Mouse (Mus musculus): Measurements from ENCODE around the gene Ptpn22. TPM values are rescaled to one million over a fixed set of nuclear protein-coding genes. Genes with fewer than 3 reads are reported as not detected.
"Not testable (repeated sequence)": the region's sequence is repeated elsewhere in the genome, so short reads cannot be mapped to it uniquely, and the experiment has no call there.

The Ptpn22 gene
- 9.6 and 15.2 TPM in 2 replicates for polyA plus RNA-seq (2012; rRNA removed)

DNA sequence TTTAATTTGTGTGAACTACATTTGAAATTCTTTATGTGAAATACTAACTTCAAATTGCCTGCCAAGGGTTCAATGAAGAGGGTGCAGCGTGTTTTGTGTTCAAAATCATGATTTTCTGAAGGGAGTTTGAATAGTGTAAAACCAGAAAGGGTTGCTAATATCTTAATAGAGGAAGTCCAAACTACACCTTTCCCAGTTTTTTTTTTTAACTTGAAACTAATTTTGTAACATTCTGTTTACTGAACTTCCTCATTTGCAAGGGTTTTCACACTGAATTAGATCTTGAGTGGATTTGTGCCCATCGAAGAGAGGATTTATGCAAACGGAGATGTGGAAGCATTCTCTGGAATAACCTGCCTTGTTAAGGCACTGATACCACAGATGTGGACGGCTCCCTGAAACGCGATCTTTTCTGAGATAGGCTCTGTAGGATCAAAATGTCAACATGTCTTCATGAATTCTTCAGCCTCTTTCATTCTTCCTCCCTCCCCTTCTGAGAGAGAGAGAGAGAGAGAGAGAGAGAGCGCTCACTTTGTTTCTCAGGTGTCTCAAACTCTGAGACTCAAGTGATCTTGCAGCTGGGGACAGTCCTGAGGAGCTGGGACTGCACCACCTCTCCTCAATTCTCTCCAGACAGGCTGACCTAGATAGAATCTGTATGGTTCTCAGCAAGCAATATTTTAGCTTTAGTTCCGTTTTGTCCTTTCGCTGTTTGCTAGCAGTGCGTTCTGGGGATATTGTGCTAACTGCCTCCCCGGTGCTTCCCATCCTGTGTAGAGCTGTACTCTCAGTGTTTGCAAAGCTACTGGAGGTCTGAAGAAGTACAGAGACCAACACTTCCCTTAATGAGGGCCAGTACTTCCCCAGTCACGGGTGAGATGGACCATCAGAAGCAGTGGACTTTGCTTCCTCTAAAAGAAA lies at the start of gene Ptpn22:
TSS of gene Ptpn22 (plus strand) at position 915 of the 921 bp plus-strand sequence.
- 58% methylated on average over 12 of the region's 12 CpGs for WGBS
- no peak for DNase-seq (ENCODE audit: low read depth, low spot score)

DNA sequence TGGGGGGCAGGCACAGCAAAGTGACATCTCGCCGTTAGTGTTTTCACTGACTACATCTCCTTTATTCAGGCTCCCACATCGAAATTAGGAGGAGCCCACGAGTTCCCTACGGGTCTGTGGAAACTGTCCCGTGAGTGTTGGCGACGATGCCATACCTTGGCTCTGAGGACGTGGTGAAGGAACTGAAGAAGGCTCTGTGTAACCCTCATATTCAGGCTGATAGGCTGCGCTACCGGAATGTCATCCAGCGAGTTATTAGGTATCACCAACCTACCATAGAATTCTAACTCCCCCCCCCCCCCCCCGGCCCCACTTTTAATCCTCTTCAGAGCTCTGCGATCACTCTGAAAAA lies 49.8 kb upstream of the Ptpn22 start:
- DNase-seq (ENCODE audit: low read depth, low spot score), result no peak
- WGBS, result under 1% methylated on average over 14 of the region's 14 CpGs

DNA sequence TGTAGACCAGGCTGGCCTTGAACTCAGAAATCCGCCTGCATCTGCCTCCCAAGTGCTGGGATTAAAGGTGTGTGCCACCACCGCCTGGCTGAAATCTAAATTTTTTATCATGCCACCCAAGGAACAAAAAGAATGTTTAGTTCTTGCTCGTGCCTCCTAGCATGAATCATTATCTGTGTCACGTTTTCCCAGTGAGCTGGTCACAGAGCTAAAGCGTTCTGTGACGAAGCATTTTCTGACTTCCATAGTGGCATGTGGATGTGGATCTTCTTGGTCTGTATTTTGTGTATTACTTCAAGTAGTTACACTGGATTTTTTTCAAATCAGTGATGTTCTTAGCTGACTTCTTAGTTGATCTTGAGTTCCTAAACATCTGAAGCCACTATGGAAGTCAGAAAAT lies 48.6 kb upstream of the Ptpn22 start:
- WGBS, result 88% methylated on average over 6 of the region's 6 CpGs
- no peak for DNase-seq (ENCODE audit: low read depth, low spot score)

DNA sequence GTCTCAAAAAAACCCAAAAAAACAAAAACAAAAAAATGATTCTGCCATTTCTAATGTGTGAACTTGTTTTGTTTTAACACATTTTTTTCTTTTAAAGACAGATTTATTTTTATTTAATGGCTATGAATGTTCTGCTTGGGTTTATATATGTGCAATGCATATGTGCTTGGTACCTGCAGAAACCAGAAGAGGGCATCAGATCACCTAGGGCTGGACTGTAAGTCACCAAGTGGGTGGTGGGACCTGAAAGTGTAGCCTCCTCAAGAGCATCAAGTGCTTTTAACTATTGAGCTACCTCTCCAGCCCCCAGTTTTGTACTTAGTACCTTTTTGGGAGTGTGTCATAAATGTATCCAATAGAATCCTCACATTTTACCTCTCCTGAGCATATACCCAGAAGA lies 32.0 kb upstream of the Ptpn22 start:
- no peak for DNase-seq (ENCODE audit: low read depth, low spot score)

DNA sequence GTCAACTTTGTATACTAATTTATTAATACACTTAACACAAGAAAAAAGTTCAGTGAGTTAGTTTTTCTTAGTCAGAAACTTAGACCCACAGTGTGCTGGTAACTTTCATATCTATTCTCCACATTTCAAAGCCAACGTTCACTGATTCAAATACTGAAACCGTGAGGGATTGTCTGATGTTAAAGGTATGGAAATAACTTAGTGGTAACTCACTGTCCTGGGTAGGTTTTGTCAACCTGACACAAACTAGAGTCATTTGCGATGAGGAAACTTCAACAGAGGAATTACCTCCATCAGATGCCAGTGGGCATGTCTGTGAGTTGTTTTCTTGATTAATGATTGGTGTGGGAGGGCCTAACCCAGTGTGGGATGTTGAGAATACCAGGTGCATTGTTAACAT lies 30.6 kb upstream of the Ptpn22 start:
- DNase-seq (ENCODE audit: low read depth, low spot score), result no peak
- WGBS, result 78% methylated on average over 3 of the region's 3 CpGs

DNA sequence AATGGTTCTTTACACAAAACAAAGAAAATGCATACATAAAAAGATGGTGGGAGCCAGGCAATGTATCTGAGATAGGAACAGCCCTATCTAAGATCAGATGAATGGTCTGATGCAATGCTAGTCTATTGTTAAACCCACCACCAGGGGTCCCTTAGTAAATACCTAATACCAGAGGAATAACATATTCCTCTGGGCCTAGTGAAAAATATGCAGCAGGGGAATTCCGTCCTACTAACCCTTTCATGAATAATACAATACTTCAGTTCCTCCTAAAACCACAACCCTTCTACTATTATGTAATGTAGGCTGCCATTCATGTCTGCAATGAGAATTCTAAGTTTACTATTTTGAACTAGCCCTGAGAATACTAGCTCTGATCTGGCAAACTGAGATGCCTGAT lies 28.9 kb upstream of the Ptpn22 start:
- WGBS, result 85% methylated on average over 1 of the region's 1 CpGs
- not testable (repeated sequence) for DNase-seq (ENCODE audit: low read depth, low spot score)

DNA sequence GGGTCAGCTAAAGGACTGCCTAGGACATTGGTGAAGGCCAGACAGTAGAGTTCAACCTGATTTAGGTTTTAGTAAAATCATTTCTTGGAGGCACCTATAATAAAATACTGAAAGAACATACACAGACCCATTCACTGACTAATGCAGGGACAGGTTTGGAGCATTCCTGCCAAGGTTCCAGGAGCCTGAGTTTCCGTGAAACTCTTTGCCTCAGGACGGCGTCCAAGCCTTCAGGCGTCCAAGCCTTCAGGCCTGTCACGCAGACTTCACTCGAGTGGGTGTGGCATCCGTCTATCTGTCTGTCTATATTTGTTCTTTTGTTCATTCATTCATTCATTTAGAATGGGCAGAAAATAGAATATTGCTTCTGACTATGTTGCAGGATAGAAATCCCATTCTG lies 28.4 kb upstream of the Ptpn22 start:
- no peak for DNase-seq (ENCODE audit: low read depth, low spot score)
- WGBS, result 80% methylated on average over 7 of the region's 7 CpGs

DNA sequence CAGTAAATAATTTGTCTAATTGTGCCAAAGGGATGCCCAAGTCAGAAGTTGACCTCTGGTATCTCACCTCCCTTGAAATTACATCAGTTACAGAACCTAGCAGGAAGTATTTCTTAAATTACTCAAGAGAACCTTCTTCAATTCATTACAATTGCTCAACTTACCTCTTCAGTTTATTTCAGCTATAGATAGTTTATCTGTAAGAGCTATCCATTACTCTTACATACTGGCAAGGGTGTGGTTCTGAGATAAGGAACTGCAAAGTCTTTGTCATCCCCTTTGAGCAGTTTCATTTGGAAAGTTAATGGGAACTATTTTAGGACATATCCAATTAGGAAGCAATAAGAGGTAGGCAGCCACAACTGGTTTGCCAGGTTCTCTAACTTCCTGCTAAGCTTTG lies 27.2 kb upstream of the Ptpn22 start, which contains the start of gene Bcl2l15:
TSS of gene Bcl2l15 (plus strand) at position 176 of the 400 bp plus-strand sequence.
- DNase-seq (ENCODE audit: low read depth, low spot score), result no peak

DNA sequence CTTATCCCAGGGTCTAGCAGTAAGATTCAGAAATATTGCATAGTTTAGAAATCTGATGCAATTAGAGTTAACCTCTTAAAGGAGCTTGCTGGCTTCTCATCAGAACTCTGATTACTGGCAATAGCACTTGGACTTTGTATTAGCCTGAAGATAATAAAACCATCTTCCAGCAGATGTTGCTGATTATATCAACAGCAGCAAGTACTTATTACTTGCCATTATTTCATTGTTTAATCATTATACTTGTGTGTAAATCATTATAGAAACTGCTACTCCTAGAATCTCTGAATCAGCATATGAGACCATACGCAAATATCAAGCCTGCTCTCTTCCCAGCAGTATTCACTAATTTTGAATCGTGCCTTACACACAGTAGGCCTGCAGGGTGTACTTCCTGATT lies 25.6 kb upstream of the Ptpn22 start:
- DNase-seq (ENCODE audit: low read depth, low spot score), result no peak

DNA sequence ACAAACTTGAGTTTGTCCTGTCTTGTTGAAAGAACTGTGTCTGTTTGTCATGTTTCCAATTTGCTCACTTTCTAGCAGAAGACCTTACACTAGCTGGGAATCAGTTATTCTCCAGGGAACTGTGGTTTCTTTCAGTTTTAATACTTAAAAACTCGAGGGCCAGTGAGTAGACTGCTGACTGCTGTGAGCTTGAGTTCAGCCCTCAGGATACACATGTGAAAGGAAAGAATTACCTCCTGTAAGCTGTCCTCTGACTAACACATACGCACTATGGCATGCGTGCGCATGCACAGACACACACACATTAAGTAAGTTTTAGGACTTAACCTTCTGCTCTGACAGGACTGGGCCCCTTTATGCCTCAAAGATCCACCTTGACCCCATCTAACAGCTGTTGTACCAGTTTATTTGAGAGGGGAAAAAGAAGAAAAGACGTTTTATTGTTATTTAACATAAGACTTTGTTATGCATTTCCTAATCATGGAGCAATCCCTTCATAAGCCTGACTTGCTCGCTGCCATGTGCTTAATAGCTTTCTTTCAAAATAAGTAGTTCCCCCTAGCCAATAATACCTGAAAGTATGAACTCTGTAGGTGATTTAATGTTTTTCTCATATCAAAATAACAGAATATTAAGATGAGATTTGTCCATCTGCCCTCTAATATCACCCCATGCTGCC lies 24.2 kb upstream of the Ptpn22 start:
- no peak for DNase-seq (ENCODE audit: low read depth, low spot score)
- WGBS, result 75% methylated on average over 6 of the region's 6 CpGs

More for the DNA sequence above, 25.6 kb upstream of the Ptpn22 start:
- WGBS, result 66% methylated on average over 2 of the region's 2 CpGs

DNA sequence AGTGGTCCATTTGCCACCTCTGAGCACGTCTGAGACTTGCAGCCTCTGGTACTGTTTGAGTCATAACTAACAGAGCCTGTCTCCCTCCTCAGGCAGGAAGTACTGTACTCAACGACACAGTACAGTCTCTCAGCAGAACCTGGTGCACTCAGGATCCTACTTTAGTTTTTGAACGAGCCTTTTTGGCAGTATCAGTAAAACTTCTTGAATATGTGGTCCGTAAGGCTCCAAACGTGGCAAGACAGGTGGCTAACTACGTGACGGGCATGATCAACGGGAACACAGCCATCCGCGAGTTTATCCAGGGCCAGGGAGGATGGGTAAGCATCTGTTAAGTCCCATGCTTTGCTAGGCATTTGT lies 23.7 kb upstream of the Ptpn22 start:
- 72% methylated on average over 10 of the region's 10 CpGs for WGBS
- DNase-seq (ENCODE audit: low read depth, low spot score), result no peak

DNA sequence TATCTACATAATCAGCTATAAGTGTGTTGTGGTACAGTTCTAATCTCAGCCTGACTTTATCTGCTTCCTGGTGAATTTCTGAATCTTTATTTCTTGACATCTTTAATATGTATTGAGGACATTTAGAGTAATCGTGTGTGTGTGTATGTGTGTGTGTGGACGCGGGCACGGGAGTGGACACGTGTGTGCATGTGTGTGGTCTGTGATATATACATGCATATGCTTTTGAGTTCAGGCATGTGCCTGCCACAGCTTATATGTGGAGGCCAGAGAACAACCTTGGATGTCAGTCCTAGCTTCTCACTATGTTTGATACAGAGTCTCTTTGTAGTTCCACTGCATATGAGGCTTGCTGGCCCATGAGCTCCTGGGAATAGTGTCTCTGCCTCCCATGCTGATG lies 23.1 kb upstream of the Ptpn22 start:
- no peak for DNase-seq (ENCODE audit: low read depth, low spot score)
- WGBS, result 88% methylated on average over 5 of the region's 5 CpGs

DNA sequence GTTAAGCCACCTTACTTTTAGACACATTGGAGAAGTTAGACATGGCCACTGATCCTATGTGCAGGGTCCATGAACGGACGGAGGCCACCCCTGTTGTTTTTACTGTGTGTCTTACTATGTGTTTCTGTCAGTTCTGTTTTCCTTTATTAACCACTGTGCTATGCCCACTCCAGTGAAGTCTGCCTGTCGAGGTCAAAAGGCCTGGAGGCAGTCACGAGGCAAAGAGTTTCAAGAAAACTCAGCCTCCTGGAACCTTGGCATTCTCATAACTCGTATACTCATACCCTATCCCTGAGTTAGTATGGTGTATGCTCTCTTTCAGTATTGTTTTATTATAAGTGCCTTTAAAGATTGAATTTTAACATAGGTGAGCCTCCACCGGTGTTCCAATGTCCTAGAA lies 19.9 kb upstream of the Ptpn22 start:
- 90% methylated on average over 6 of the region's 6 CpGs for WGBS
- DNase-seq (ENCODE audit: low read depth, low spot score), result no peak

DNA sequence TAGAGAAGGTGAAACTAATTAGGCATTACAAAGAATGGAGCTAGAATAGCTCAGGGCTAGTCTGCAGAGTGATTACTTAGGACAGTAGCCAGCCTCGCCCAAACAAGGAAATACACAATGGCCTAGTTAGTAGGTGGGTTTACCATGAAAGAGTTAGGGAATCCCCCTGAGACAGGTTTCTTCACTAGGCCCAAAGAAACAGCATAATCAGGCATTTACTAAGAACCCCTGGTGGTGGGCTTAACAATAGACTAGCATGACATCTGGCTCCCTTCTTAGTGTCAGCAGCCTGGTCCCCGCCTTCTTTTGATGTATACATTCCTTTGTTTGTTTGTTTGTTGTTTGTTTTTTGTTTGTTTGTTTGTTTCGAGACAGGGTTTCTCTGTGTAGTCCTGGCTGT lies 19.4 kb upstream of the Ptpn22 start:
- DNase-seq (ENCODE audit: low read depth, low spot score), result not testable (repeated sequence)

DNA sequence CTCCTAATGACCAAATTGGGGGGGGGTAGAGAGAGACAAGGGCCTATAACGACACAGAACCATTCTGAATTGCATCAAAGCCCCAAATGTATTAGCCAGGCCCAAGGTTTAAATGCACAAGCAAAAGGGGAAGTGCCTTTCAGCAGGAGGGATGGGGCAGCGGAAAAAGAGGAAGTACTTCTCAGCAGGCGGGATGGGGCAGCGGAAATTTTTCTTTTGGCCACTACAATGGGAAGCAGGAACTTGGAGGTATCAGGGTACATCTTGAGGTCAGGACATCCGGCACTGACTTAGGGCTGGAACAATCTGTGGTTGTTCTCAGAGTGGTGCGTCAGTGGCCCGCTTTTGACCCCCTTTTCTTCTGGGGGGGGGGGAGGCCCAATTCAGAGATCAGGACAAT lies 18.6 kb upstream of the Ptpn22 start:
- not testable (repeated sequence) for DNase-seq (ENCODE audit: low read depth, low spot score)
- WGBS, result 92% methylated on average over 7 of the region's 7 CpGs

More for the DNA sequence above, 19.4 kb upstream of the Ptpn22 start:
- WGBS, result 81% methylated on average over 3 of the region's 3 CpGs

DNA sequence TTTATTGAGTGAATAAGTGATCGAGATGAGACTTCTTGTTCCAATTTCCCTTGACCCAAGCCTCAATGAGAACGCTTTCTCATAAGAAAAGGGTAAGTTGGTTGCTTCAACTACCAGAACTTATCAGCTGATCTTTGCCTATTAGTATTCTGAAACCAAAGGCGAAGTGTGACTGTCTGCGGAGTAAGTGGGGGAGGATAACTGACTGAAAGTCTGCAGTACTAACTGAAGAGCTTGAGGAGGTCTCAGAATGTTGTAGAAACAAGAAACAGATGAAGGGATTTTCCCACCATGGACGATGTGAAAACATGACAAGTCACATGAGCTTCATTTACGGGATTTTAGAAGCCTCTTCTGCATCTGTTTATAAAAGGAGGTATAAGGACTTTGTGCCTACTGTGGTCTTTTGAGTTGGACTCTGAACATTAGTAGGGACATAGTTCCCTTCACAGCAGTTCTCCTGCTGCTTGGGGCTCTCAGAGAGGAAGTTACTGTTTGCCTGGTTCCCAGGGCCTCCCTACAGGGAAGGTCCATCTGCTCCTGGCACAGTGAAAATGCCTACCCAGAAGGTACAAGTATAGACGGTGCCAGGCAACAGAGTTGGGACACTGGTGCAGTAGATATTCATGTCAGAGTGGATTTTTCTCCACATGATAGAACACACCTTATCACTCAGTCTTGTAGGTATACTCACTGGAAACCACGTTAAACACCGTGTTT lies 8.8 kb upstream of the Ptpn22 start:
- 63% methylated on average over 9 of the region's 9 CpGs for WGBS
- no peak for DNase-seq (ENCODE audit: low read depth, low spot score)

DNA sequence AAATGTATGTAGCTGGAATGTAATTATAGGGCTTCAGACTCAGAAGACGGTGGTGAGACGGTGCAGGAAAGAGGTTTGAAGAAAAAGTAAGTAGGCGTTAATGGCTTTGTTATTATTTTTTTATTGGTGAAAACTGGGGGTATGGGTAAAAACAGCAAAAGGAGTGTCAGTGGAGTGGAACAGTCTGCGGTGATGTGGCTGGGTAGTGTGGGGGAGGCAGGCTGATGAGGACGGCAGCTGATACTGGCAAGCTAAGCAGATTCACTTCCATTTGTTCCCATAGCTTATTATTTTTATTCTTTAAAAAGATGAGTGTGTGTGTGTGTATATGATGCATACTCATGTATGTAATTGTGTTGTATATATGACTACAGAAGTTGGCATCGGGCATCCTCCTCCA lies 8.1 kb upstream of the Ptpn22 start:
- 87% methylated on average over 6 of the region's 6 CpGs for WGBS
- DNase-seq (ENCODE audit: low read depth, low spot score), result no peak

DNA sequence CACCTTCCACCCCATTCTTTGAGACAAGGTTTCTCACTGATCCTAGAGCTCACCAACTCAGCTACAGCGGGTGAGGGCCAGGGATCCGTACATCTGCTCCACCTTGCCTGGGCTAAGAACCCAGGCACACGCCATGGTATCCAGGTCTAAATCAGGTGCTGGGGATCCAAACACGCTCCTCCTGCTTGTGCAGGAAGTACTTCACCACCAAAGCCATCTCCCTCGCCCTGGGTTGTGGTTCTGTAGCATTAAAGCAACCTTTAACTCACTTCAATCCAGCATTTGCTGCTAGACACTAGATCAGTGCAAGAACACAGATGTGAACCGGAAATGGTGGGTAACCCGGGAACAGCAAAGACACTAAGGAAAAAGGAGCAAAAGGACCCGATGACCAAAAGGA lies 7.7 kb upstream of the Ptpn22 start:
- 79% methylated on average over 8 of the region's 8 CpGs for WGBS
- no peak for DNase-seq (ENCODE audit: low read depth, low spot score)

DNA sequence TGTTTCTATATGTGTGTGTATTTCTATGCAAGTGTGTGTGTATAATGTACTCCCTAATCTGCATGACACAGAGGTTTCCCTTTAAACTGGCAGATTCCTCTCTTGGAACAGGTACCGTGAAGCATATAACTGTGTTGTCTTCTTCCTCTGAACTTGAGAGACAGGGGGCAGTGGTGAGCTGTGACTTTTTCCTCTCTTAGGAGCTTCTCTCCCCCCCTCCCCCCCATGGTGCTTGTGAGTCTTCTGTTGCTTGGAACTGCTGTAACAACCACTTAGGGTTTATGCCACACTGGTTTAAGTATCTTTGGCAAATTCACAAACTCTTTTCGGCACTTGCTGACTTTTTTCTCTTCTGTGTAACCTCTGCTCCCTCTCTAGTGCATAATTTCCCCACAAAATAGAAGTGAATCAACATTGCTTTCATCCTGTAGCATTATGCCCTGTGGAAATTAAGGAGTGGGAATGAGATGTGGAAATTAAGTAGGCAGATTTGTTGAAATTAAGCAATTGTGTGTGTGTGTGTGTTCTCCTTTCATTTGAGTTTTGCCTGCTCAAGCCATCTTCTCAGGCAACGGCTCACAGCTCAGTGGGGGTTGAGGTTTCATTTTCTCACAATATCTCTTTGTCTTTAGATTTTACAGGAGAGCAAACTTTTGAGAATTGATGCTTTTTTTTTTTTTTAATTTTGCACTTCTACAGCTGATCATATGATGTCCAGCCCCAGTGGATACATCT lies 6.9 kb upstream of the Ptpn22 start:
- no peak for DNase-seq (ENCODE audit: low read depth, low spot score)
- 43% methylated on average over 3 of the region's 3 CpGs for WGBS

DNA sequence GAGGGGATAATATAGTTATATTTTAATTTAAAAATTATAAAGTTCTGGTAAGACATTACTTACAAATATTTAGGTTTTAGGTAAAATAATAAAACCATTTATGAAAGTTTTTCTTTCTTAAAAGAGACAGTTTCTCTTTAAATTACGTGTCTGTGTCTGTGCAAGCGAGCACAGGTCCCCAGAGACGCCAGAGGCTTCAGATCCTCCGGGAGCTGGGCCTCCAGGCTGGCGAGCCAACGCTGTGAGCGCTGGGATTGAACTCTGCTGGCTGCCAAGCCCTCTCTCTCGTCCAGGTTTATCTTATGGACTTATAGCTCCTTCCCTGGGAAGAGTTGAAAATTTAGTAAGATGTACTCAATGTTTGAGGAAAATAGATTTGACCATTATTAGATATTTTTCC lies 5.8 kb upstream of the Ptpn22 start:
- 70% methylated on average over 8 of the region's 8 CpGs for WGBS
- no peak for DNase-seq (ENCODE audit: low read depth, low spot score)

All from large intestine, adult 2 months (tissue).